Mouse (Mus musculus): ENCODE results near the gene Ugt1a10.
"Not testable (repeated sequence)": the region's sequence is repeated elsewhere in the genome, so short reads cannot be mapped to it uniquely, and the experiment has no call there.

- not testable (repeated sequence) for TF ChIP-seq CTCF, POLR2A (IDR thresholded peaks at IDR 0.05; ENCODE audit: extremely low read depth, insufficient read depth, low read length)
Observed at GRCm38 (mm10) chr1:88066472-88067102, 11.4 kb downstream of the Ugt1a10 start.
